Mouse (Mus musculus) adrenal gland, postnatal 4 days (tissue): Measurements from ENCODE around the gene Tmem223. TPM values are rescaled to one million over a fixed set of nuclear protein-coding genes. Genes with fewer than 3 reads are reported as not detected.
A peak's percentile ranks its signal among the peaks of the same experiment; 100 is the strongest.
"Not testable (repeated sequence)": the region's sequence is repeated elsewhere in the genome, so short reads cannot be mapped to it uniquely, and the experiment has no call there.

Source experiments
- DNase-seq, 2 experiments: peaks; one replicate each; pipeline ENCODE4 v3.0.0; 2021 to 2022; ENCODE audit warnings: low spot score in 2 of 2, mixed read lengths in 2 of 2
- long read RNA-seq, 2 experiments: library from polyadenylated mRNA; stranded (forward); transcript quantifications; one replicate each; pipeline ENCODE4 v2.0.0; 2021
- total RNA-seq, 2 experiments: library from RNA; stranded (reverse); gene quantifications; 2 replicates each; pipeline ENCODE4 v1.2.3; 2021

Tmem223 gene
- 100 to 1,000 TPM; 102 to 103 TPM for total RNA-seq
- long read RNA-seq, experiment 1, transcript Tmem223-201 (2 exons, 748 nt): major isoform, 120 of 124 reads
- long read RNA-seq, experiment 1, partial matches to known transcripts: 1 of 124 reads
- long read RNA-seq, experiment 1, other reads (novel, unspliced or antisense): 3 of 124 reads
- long read RNA-seq, experiment 2, transcript Tmem223-201 (2 exons, 748 nt): major isoform, 99 of 105 reads
- long read RNA-seq, experiment 2, partial matches to known transcripts: 0 of 105 reads
- long read RNA-seq, experiment 2, other reads (novel, unspliced or antisense): 6 of 105 reads

- peak; percentile 73 to 74 for DNase-seq
These were observed at the start of gene Tmem223 for GRCm38 (mm10) chr19:8770567-8771270. TSS of gene Tmem223 (plus strand) at chr19:8770996.

- DNase-seq: no peak
These were observed 49.4 kb upstream of the Tmem223 start for GRCm38 (mm10) chr19:8721378-8721777.

GRCm38 (mm10) chr19:8722021-8722420 is 48.8 kb upstream of the Tmem223 start:
- no peak for DNase-seq

- DNase-seq: no peak
These were observed 48.3 kb upstream of the Tmem223 start for GRCm38 (mm10) chr19:8722559-8722906.

- peak; percentile 75 to 90 for DNase-seq
These were observed 47.8 kb upstream of the Tmem223 start, which contains the start of gene Slc3a2 for GRCm38 (mm10) chr19:8722907-8723573. TSS of gene Slc3a2 (minus strand) at chr19:8723369.

- no peak for DNase-seq
These were observed 47.0 kb upstream of the Tmem223 start for GRCm38 (mm10) chr19:8723574-8724346.

- no peak for DNase-seq
These were observed 46.4 kb upstream of the Tmem223 start for GRCm38 (mm10) chr19:8724392-8724791.

GRCm38 (mm10) chr19:8725081-8725613 is 45.6 kb upstream of the Tmem223 start:
- no peak for DNase-seq

- DNase-seq: no peak
These were observed 44.0 kb upstream of the Tmem223 start for GRCm38 (mm10) chr19:8726609-8727390.

- no peak for DNase-seq
These were observed 43.2 kb upstream of the Tmem223 start for GRCm38 (mm10) chr19:8727495-8728114.

GRCm38 (mm10) chr19:8728335-8729099 is 42.3 kb upstream of the Tmem223 start:
- not testable (repeated sequence) for DNase-seq

- DNase-seq: no peak
These were observed 36.5 kb upstream of the Tmem223 start for GRCm38 (mm10) chr19:8734334-8734733.

GRCm38 (mm10) chr19:8735389-8736159 is 35.2 kb upstream of the Tmem223 start, which contains the start of gene Wdr74:
TSS of gene Wdr74 (plus strand) at chr19:8735827.
- peak; percentile 76 to 81 for DNase-seq

- no peak for DNase-seq
These were observed 34.7 kb upstream of the Tmem223 start for GRCm38 (mm10) chr19:8736160-8736467.

GRCm38 (mm10) chr19:8738911-8739310 is 31.9 kb upstream of the Tmem223 start:
- DNase-seq: no peak

GRCm38 (mm10) chr19:8739646-8740045 is 31.1 kb upstream of the Tmem223 start:
- DNase-seq: no peak

- DNase-seq: no peak
These were observed 30.2 kb upstream of the Tmem223 start, which contains the start of gene 1700092M07Rik for GRCm38 (mm10) chr19:8740603-8741002. TSS of gene 1700092M07Rik (plus strand) at chr19:8740718.

GRCm38 (mm10) chr19:8741243-8741869 is 29.4 kb upstream of the Tmem223 start, which contains the start of gene Stx5a:
TSS of gene Stx5a (plus strand) at chr19:8741413.
- DNase-seq: peak; percentile 69 to 92
